Mouse (Mus musculus): ENCODE data around the gene Ndufaf2.

The Ndufaf2 gene

GRCm38 (mm10) chr13:107961972-107962371 is 196.5 kb downstream of the Ndufaf2 start:
- DNase-seq (ENCODE audit: low read depth), result no peak

GRCm38 (mm10) chr13:107961501-107961900 is 196.9 kb downstream of the Ndufaf2 start:
- DNase-seq (ENCODE audit: low read depth), result no peak

DNA sequence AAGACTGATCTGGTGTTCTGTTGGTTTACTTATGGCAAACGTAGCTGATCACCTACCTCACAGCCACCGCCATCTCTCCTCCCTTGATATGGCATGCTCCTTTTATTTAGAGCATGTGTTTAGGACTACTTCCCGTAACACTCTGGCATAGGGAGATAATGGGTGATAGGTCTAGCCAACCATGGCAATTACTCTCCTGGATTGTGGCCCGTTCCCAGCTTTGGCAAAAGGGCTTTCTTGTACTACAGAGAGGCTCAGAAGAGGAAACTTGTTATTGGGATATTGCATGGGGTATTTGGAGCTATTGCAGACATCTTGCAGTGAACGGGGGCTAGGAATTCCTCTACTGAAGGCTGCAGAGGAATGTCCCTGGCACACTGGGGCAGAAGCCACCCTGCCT is 197.9 kb downstream of the Ndufaf2 start:
- no peak for DNase-seq (ENCODE audit: low read depth)

GRCm38 (mm10) chr13:107959891-107960290 is 198.5 kb downstream of the Ndufaf2 start:
- no peak for DNase-seq (ENCODE audit: low read depth)

GRCm38 (mm10) chr13:107956246-107956645 is 202.2 kb downstream of the Ndufaf2 start:
- DNase-seq (ENCODE audit: low read depth), result no peak

DNA sequence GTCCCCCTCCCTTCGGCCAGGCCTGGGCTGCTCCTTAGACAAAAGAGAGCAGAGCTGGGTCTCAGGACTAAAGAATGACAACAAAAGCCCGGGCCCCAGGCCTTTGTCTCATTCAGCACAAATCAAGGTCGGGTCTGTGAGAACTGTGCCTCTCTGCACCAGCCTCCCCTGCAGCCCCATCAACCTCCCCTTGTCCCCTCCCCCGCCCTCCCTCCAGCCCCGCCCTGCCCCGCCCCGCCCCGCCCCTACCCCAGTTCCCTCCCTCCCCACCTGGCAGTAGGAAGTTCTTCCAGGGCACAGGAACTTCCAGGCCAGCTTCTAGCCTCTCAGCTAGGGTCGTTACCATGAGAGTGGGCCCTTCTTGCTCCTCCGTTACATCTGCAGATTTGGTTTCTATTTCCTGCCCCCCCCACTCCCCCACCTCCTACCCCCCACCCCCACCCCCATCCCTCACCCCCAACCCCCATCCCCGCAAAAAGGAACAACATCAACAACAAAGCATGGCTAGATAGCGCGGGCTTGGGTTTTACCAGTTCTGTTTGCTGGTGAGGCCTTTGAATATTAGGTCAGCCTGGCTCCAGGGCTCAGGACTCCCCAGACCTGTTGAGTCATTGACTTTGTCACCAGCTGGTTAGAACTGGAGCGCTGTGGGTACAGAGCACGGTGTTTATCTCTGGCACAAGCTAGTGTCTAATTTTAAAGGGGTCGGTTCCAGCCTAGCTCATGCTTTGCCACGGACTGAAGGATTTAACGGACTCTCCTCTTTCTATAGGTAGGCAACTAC is 202.9 kb downstream of the Ndufaf2 start:
- peak; percentile 54 for DNase-seq (ENCODE audit: low read depth)

- peak; percentile 68 for DNase-seq (ENCODE audit: low read depth)
Observed at GRCm38 (mm10) chr13:107954445-107955261, 203.8 kb downstream of the Ndufaf2 start.

GRCm38 (mm10) chr13:107954100-107954444 is 204.4 kb downstream of the Ndufaf2 start:
- peak; percentile 39 for DNase-seq (ENCODE audit: low read depth)

All from induced T-regulatory cell, adult 2 months (primary cell).